Mouse (Mus musculus) limb, embryonic 11.5 days (tissue): ENCODE data around the gene Vdr. TPM values are rescaled to one million over a fixed set of nuclear protein-coding genes. Genes with fewer than 3 reads are reported as not detected.

Experiments used
- ATAC-seq: fragments of 200-750 bp; cut with Nextera tagmentation; 2 replicates; pipeline ENCODE4 v1.8.0; 2017; ENCODE audit warnings: low read depth; ENCODE audit not compliant: insufficient number of reproducible peaks, low FRiP score, low TSS enrichment
- DNase-seq: peaks from one replicate; pipeline ENCODE4 v3.0.0-alpha.2; 2015; ENCODE audit warnings: low spot score
- H3K27ac ChIP-seq: fragments of 300-500 bp; sonication (generic); replicated peaks from 2 replicates; pipeline ENCODE4 v1.5.1; 2014; ENCODE audit warnings: low read depth, mild to moderate bottlenecking, low read length
- H3K27me3 ChIP-seq: fragments of 300-500 bp; sonication (generic); 2 replicates; pipeline ENCODE4 v1.6.1; 2014; ENCODE audit warnings: mild to moderate bottlenecking, low read length, mixed read lengths; ENCODE audit not compliant: control insufficient read depth, insufficient read depth
- H3K36me3 ChIP-seq: fragments of 300-500 bp; sonication (generic); 2 replicates; pipeline ENCODE4 v1.6.1; 2014; ENCODE audit warnings: mild to moderate bottlenecking, low read length, moderate library complexity, mixed read lengths; ENCODE audit not compliant: control insufficient read depth, insufficient read depth
- H3K4me1 ChIP-seq: fragments of 300-500 bp; sonication (generic); 2 replicates; pipeline ENCODE4 v1.6.1; 2014; ENCODE audit warnings: low read length, mixed read lengths; ENCODE audit not compliant: control insufficient read depth, insufficient read depth
- H3K4me2 ChIP-seq: fragments of 300-500 bp; sonication (generic); 2 replicates; pipeline ENCODE4 v1.6.1; 2014; ENCODE audit warnings: low read depth, mild to moderate bottlenecking, moderate library complexity; ENCODE audit not compliant: severe bottlenecking
- H3K4me3 ChIP-seq: fragments of 300-500 bp; sonication (generic); 2 replicates; pipeline ENCODE4 v1.5.1; 2014; ENCODE audit warnings: low read depth, low read length
- H3K9ac ChIP-seq: fragments of 300-500 bp; sonication (generic); 2 replicates; pipeline ENCODE4 v1.6.1; 2014; ENCODE audit warnings: mild to moderate bottlenecking, low read length
- H3K9me3 ChIP-seq: fragments of 300-500 bp; sonication (generic); 2 replicates; pipeline ENCODE4 v1.6.1; 2016; ENCODE audit warnings: low read length; ENCODE audit not compliant: control insufficient read depth
- WGBS: fragments of 180-500 bp; shearing (Covaris S2); extraction: QIAGEN DNeasy Blood & Tissue Kit; methylation state at CpG from one replicate; pipeline ENCODE4 v1.1.7; 2014; 5-methylcytosine and 5-hydroxymethylcytosine counted together
- polyA plus RNA-seq: library from polyadenylated mRNA; unstranded; fragments of >200 nt; fragmentation: Nextera tagmentation; extraction: Ambion mirVana; gene quantifications from 2 replicates; pipeline ENCODE4 v1.2.1, GENCODE M21; 2014

Gene Vdr
- polyA plus RNA-seq, 1 experiment from 2014 or later = 0.25 TPM

GRCm38 (mm10) chr15:97825941-97826587 lies 84.4 kb downstream of the Vdr start:
- Histone ChIP-seq H3K36me3 (no peaks in the 10 kb centered on the region; the same call in 1 of the 2 replicates), H3K4me3 (0 out of 2 replicates have a peak overlapping the region, but pooled peaks have one; percentile 2), H3K27me3 (no peaks in the 10 kb centered on the region), H3K27ac (no peak overlapping the region), H3K4me1 (peaks cover 57% of the 10 kb centered on the region), H3K4me2 (no peak overlapping the region; the same call in 1 of the 2 replicates), H3K9me3 (no peaks in the 10 kb centered on the region), H3K9ac (no peak overlapping the region)
- DNase-seq (no peak), ATAC-seq (no peak)
- whole genome bisulfite sequencing = 47% methylated on average over 12 of the region's 12 CpGs

GRCm38 (mm10) chr15:97825071-97825940 lies 85.1 kb downstream of the Vdr start:
- peak; percentile 42; the same call in 1 of the 2 replicates for ATAC-seq
- no peaks in the 10 kb centered on the region; the same call in 1 of the 2 replicates for H3K36me3 ChIP-seq
- no peaks in the 10 kb centered on the region for H3K9me3 ChIP-seq
- H3K4me3 ChIP-seq = 0 out of 2 replicates have a peak overlapping the region, but pooled peaks have one; percentile 2
- peaks cover 56% of the 10 kb centered on the region for H3K4me1 ChIP-seq
- H3K27me3 ChIP-seq = no peaks in the 10 kb centered on the region
- 11% methylated on average over 29 of the region's 29 CpGs for WGBS
- no peak overlapping the region for H3K27ac ChIP-seq
- H3K9ac ChIP-seq = peak overlapping the region; percentile 17; the same call in 1 of the 2 replicates
- DNase-seq = peak; percentile 56
- peak overlapping the region; percentile 31 for H3K4me2 ChIP-seq

- H3K4me3 ChIP-seq = no peak overlapping the region
- no peak for ATAC-seq
- no peak for DNase-seq
- H3K4me2 ChIP-seq = no peak overlapping the region
- H3K27ac ChIP-seq = no peak overlapping the region
- H3K4me1 ChIP-seq = peaks cover 44% of the 10 kb centered on the region
- H3K36me3 ChIP-seq = no peaks in the 10 kb centered on the region; the same call in 1 of the 2 replicates
- H3K9ac ChIP-seq = no peak overlapping the region
- 86% methylated on average over 6 of the region's 6 CpGs for WGBS
- no peaks in the 10 kb centered on the region for H3K9me3 ChIP-seq
- H3K27me3 ChIP-seq = no peaks in the 10 kb centered on the region
These were observed 86.4 kb downstream of the Vdr start for GRCm38 (mm10) chr15:97824042-97824441.

- no peak overlapping the region for H3K27ac ChIP-seq
These were observed 87.0 kb downstream of the Vdr start for GRCm38 (mm10) chr15:97823479-97823878.

GRCm38 (mm10) chr15:97822545-97823228 lies 87.7 kb downstream of the Vdr start:
- Histone ChIP-seq H3K27ac (no peak overlapping the region), H3K9ac (no peak overlapping the region), H3K4me1 (peaks cover 36% of the 10 kb centered on the region), H3K9me3 (no peaks in the 10 kb centered on the region), H3K36me3 (no peaks in the 10 kb centered on the region; the same call in 1 of the 2 replicates), H3K4me3 (no peak overlapping the region), H3K4me2 (no peak overlapping the region), H3K27me3 (no peaks in the 10 kb centered on the region)
- 53% methylated on average over 10 of the region's 12 CpGs for WGBS
- ATAC-seq = no peak
- no peak for DNase-seq

More at GRCm38 (mm10) chr15:97823479-97823878, 87.0 kb downstream of the Vdr start:
- H3K27me3 ChIP-seq = no peaks in the 10 kb centered on the region
- ATAC-seq (no peak), DNase-seq (no peak)
- no peak overlapping the region for H3K4me2 ChIP-seq
- no peak overlapping the region for H3K4me3 ChIP-seq
- no peaks in the 10 kb centered on the region for H3K9me3 ChIP-seq
- WGBS = 86% methylated on average over 12 of the region's 12 CpGs
- H3K36me3 ChIP-seq = no peaks in the 10 kb centered on the region; the same call in 1 of the 2 replicates
- no peak overlapping the region for H3K9ac ChIP-seq
- H3K4me1 ChIP-seq = peaks cover 39% of the 10 kb centered on the region

- 66% methylated on average over 6 of the region's 6 CpGs for WGBS
- ATAC-seq (no peak), DNase-seq (no peak)
- Histone ChIP-seq H3K9ac (no peak overlapping the region), H3K27me3 (no peaks in the 10 kb centered on the region), H3K9me3 (no peaks in the 10 kb centered on the region), H3K4me1 (peaks cover 36% of the 10 kb centered on the region), H3K27ac (no peak overlapping the region), H3K36me3 (no peaks in the 10 kb centered on the region; the same call in 1 of the 2 replicates), H3K4me2 (no peak overlapping the region), H3K4me3 (no peak overlapping the region)
These were observed 88.5 kb downstream of the Vdr start for GRCm38 (mm10) chr15:97821983-97822363.

- 36% methylated on average over 10 of the region's 10 CpGs for WGBS
- no peaks in the 10 kb centered on the region for H3K9me3 ChIP-seq
- no peak overlapping the region for H3K4me2 ChIP-seq
- no peak overlapping the region for H3K9ac ChIP-seq
- H3K4me1 ChIP-seq = peaks cover 33% of the 10 kb centered on the region
- H3K27me3 ChIP-seq = no peaks in the 10 kb centered on the region
- no peaks in the 10 kb centered on the region; the same call in 1 of the 2 replicates for H3K36me3 ChIP-seq
- H3K4me3 ChIP-seq = no peak overlapping the region
- DNase-seq (no peak), ATAC-seq (no peak)
- H3K27ac ChIP-seq = no peak overlapping the region; the same call in 1 of the 2 replicates
These were observed 89.0 kb downstream of the Vdr start for GRCm38 (mm10) chr15:97821321-97821982.
